Comparison of ENCODE assay signal across 23 mouse cellular contexts in the genomic region with DNA sequence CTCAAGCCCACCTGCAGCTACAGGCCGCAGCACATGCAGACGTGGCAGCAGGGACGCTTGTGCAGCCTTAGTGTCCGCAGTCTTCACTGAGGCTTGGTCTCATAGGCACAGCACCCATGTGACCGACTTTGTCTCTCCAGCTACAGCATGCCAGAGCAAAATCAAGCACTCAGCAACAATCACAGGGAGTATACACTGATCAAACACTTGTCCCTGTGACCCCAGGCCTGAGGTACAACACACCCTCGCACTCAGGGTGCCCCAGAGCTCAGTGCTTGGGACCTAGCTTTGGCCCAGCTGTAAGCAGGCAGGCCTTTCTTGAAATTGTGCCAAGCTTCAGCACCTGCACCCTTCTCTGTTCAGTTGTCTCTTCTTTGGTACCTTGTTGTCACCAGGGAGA.
"Had no signal": no experiment of that assay in that cellular context is flagged by ENCODE, and none has a peak within 500 bp of the region (broad histone marks: within the 10 kb centered on the region; RNA-seq: fewer than 3 reads in every experiment).

No protein-coding gene starts in this region.

- H3K9me3 ChIP-seq: hindbrain, embryonic 13.5 days; hindbrain, embryonic 15.5 days; kidney, embryonic 15.5 days; limb, embryonic 13.5 days; limb, embryonic 15.5 days; liver, embryonic 12.5 days had no signal

- H3K27ac ChIP-seq: hindbrain, embryonic 13.5 days; hindbrain, embryonic 15.5 days; hindbrain, postnatal 0 days; kidney, embryonic 15.5 days; limb, embryonic 13.5 days; limb, embryonic 15.5 days; liver, embryonic 12.5 days; liver, embryonic 14.5 days had no signal

- H3K4me2 ChIP-seq: heart, embryonic 12.5 days; hindbrain, embryonic 13.5 days; hindbrain, embryonic 15.5 days; kidney, embryonic 15.5 days; limb, embryonic 13.5 days; limb, embryonic 15.5 days; liver, embryonic 12.5 days had no signal

- H3K4me3 ChIP-seq: heart, embryonic 12.5 days; hindbrain, embryonic 13.5 days; hindbrain, embryonic 15.5 days; kidney, embryonic 15.5 days; limb, embryonic 13.5 days; limb, embryonic 15.5 days; liver, embryonic 12.5 days had no signal

- H3K4me1 ChIP-seq: heart, embryonic 12.5 days; hindbrain, embryonic 13.5 days; hindbrain, embryonic 15.5 days; kidney, embryonic 15.5 days; limb, embryonic 13.5 days; limb, embryonic 15.5 days; liver, embryonic 12.5 days had no signal

- H3K9ac ChIP-seq: heart, embryonic 12.5 days; hindbrain, embryonic 13.5 days; hindbrain, embryonic 15.5 days; kidney, embryonic 15.5 days; limb, embryonic 13.5 days; limb, embryonic 15.5 days; liver, embryonic 12.5 days; liver, embryonic 14.5 days had no signal

- H3K27me3 ChIP-seq: heart, embryonic 12.5 days; hindbrain, embryonic 13.5 days; hindbrain, embryonic 15.5 days; kidney, embryonic 15.5 days; limb, embryonic 13.5 days; limb, embryonic 15.5 days; liver, embryonic 12.5 days had no signal

- ATAC-seq: hindbrain, postnatal 0 days; intestine, embryonic 16.5 days; liver, embryonic 12.5 days had no signal

- DNase-seq: gastrocnemius, postnatal 14 days; gastrocnemius, postnatal 36 days; heart, adult 18-20 months; heart, postnatal 10 days; heart, postnatal 36 days; kidney, adult 11 months; kidney, adult 2 months; kidney, adult 9 months; kidney, postnatal 14 days; kidney, postnatal 36 days; layer of hippocampus, adult 9-11 months; layer of hippocampus, postnatal 36 days; left cerebral cortex, postnatal 4 days had no signal
